23 mouse cellular contexts compared by ENCODE assay signal in the genomic region with DNA sequence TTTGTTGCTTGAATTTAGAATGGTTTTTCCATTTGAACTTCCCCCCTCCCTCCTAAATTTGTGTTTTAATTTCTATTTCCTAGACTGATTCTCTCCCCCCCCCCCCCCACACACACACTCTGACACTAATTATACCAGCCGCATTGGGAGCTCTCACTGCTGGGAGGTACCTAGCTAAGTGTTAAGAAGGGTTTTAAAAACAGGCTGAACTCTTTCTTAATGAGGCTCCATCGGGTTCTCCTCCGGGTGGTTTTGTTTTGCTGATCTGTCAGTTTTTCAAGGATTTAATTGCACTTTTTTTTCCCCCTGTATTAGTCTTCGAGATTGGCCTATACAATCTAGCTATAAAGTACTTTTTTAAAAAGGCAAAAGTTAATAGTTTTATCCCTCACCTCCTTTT.
DNase-seq lines count a peak whose midpoint lies in the region; ATAC-seq and TF ChIP-seq lines count a peak whose summit lies in the region.
"Had no signal": no experiment of that assay in that cellular context is flagged by ENCODE, and none has a peak within 500 bp of the region (broad histone marks: within the 10 kb centered on the region; RNA-seq: fewer than 3 reads in every experiment).

No protein-coding gene starts in this region.

- H3K4me2 ChIP-seq in embryonic facial prominence, embryonic 14.5 days (ENCODE audit: low read depth, low read length), result no peak overlapping the region
- H3K4me2 ChIP-seq in intestine, embryonic 14.5 days (ENCODE audit: low read length), result no peak overlapping the region
- no peak overlapping the region for H3K4me2 ChIP-seq in intestine, postnatal 0 days (replicated peaks; ENCODE audit: low read depth)
- no peak overlapping the region for H3K4me2 ChIP-seq in midbrain, embryonic 11.5 days
- peak overlapping the region; percentile 37 for H3K4me2 ChIP-seq in neural tube, embryonic 13.5 days
- H3K4me2 ChIP-seq: heart, embryonic 15.5 days had no signal

- WGBS in embryonic facial prominence, embryonic 14.5 days, result 41% methylated on average over 4 of the region's 4 CpGs
- WGBS in embryonic facial prominence, embryonic 10.5 days, result 45% methylated on average over 4 of the region's 4 CpGs
- WGBS in intestine, embryonic 14.5 days, result 48% methylated on average over 4 of the region's 4 CpGs
- 71% methylated on average over 4 of the region's 4 CpGs for WGBS in intestine, postnatal 0 days
- WGBS in midbrain, embryonic 11.5 days, result 20% methylated on average over 4 of the region's 4 CpGs
- WGBS in neural tube, embryonic 13.5 days, result 4% methylated on average over 4 of the region's 4 CpGs

- H3K9ac ChIP-seq in embryonic facial prominence, embryonic 14.5 days (ENCODE audit: low read depth, low read length), result no peak overlapping the region
- no peak overlapping the region for H3K9ac ChIP-seq in intestine, embryonic 14.5 days (ENCODE audit: low read length)
- H3K9ac ChIP-seq in intestine, postnatal 0 days (ENCODE audit: low read depth, low read length), result no peak overlapping the region
- H3K9ac ChIP-seq in midbrain, embryonic 11.5 days (ENCODE audit: low read length), result no peak overlapping the region
- H3K9ac ChIP-seq in neural tube, embryonic 13.5 days, result 0 out of 2 replicates have a peak overlapping the region, but pooled peaks have one; percentile 8
- H3K9ac ChIP-seq: heart, embryonic 15.5 days; liver, postnatal 0 days had no signal

- H3K27ac ChIP-seq in embryonic facial prominence, embryonic 14.5 days (replicated peaks; ENCODE audit: low read depth, low read length), result peak overlapping the region; percentile 6; the same call in 1 of the 2 replicates
- no peak overlapping the region for H3K27ac ChIP-seq in embryonic facial prominence, embryonic 10.5 days (replicated peaks)
- peak overlapping the region; percentile 34; the same call in 1 of the 2 replicates for H3K27ac ChIP-seq in intestine, embryonic 14.5 days (ENCODE audit: low read depth)
- H3K27ac ChIP-seq in intestine, postnatal 0 days (ENCODE audit: low read depth, low read length), result no peak overlapping the region
- no peak overlapping the region; the same call in 1 of the 2 replicates for H3K27ac ChIP-seq in midbrain, embryonic 11.5 days (ENCODE audit: low read depth, low read length)
- H3K27ac ChIP-seq in neural tube, embryonic 13.5 days (replicated peaks), result peak overlapping the region; percentile 72
- H3K27ac ChIP-seq: heart, embryonic 15.5 days had no signal

- H3K27me3 ChIP-seq in embryonic facial prominence, embryonic 14.5 days (replicated peaks; ENCODE audit: control insufficient read depth, insufficient read depth, low read length), result no peaks in the 10 kb centered on the region
- H3K27me3 ChIP-seq in embryonic facial prominence, embryonic 10.5 days (replicated peaks; ENCODE audit: low read depth, poor library complexity, severe bottlenecking), result peaks cover 8% of the 10 kb centered on the region; the same call in 1 of the 2 replicates
- no peaks in the 10 kb centered on the region for H3K27me3 ChIP-seq in intestine, embryonic 14.5 days (replicated peaks; ENCODE audit: control insufficient read depth, insufficient read depth, low read length)
- no peaks in the 10 kb centered on the region for H3K27me3 ChIP-seq in intestine, postnatal 0 days (replicated peaks; ENCODE audit: control insufficient read depth, insufficient read depth, low read length)
- H3K27me3 ChIP-seq in midbrain, embryonic 11.5 days (ENCODE audit: control insufficient read depth, insufficient read depth, low read length), result no peaks in the 10 kb centered on the region; the same call in 1 of the 2 replicates
- H3K27me3 ChIP-seq in neural tube, embryonic 13.5 days, result no peaks in the 10 kb centered on the region
- H3K27me3 ChIP-seq: heart, embryonic 15.5 days had no signal

- no peak for ATAC-seq in embryonic facial prominence, embryonic 14.5 days (ENCODE audit: low read depth)
- ATAC-seq in intestine, embryonic 14.5 days (replicated peaks; ENCODE audit: low FRiP score, low TSS enrichment, low read depth), result no peak
- no peak for ATAC-seq in intestine, postnatal 0 days
- ATAC-seq in midbrain, embryonic 11.5 days (ENCODE audit: low FRiP score), result no peak
- no peak for ATAC-seq in neural tube, embryonic 13.5 days (ENCODE audit: low read depth)
- ATAC-seq: liver, postnatal 0 days had no signal

- peaks cover 23% of the 10 kb centered on the region for H3K4me1 ChIP-seq in embryonic facial prominence, embryonic 14.5 days (ENCODE audit: control insufficient read depth, insufficient read depth, low read length)
- H3K4me1 ChIP-seq in embryonic facial prominence, embryonic 10.5 days, result peaks cover 53% of the 10 kb centered on the region
- H3K4me1 ChIP-seq in intestine, embryonic 14.5 days (replicated peaks; ENCODE audit: control insufficient read depth, insufficient read depth, low read length), result peaks cover 33% of the 10 kb centered on the region
- no peaks in the 10 kb centered on the region for H3K4me1 ChIP-seq in intestine, postnatal 0 days (replicated peaks; ENCODE audit: control insufficient read depth, insufficient read depth, low read length)
- H3K4me1 ChIP-seq in midbrain, embryonic 11.5 days (ENCODE audit: control insufficient read depth, insufficient read depth, low read length), result peaks cover 35% of the 10 kb centered on the region
- peaks cover 69% of the 10 kb centered on the region for H3K4me1 ChIP-seq in neural tube, embryonic 13.5 days (replicated peaks)

- DNase-seq in embryonic facial prominence, embryonic 14.5 days (ENCODE audit: low spot score), result no peak
- no peak for DNase-seq in embryonic facial prominence, embryonic 10.5 days (ENCODE audit: low spot score)
- DNase-seq in intestine, embryonic 14.5 days (ENCODE audit: low spot score), result no peak
- DNase-seq in midbrain, embryonic 11.5 days (ENCODE audit: low spot score, missing footprints), result peak; percentile 80
- no peak for DNase-seq in cerebellum, postnatal 4 days (ENCODE audit: low spot score in 2 of 2)
- DNase-seq in adrenal gland, postnatal 14 days, result no peak
- DNase-seq: adrenal gland, postnatal 36 days; cerebellum, adult 18-20 months; cerebellum, postnatal 25 days; gastrocnemius, postnatal 36 days; heart, postnatal 4 days; kidney, adult 18-20 months; kidney, postnatal 10 days; layer of hippocampus, postnatal 36 days; liver; liver, postnatal 0 days; lung, postnatal 10 days; thymus, postnatal 36 days had no signal

- H3K36me3 ChIP-seq in embryonic facial prominence, embryonic 14.5 days (ENCODE audit: control insufficient read depth, insufficient read depth, low read length), result no peaks in the 10 kb centered on the region
- peaks cover 8% of the 10 kb centered on the region for H3K36me3 ChIP-seq in embryonic facial prominence, embryonic 10.5 days (replicated peaks)
- H3K36me3 ChIP-seq in intestine, embryonic 14.5 days (ENCODE audit: control insufficient read depth, insufficient read depth, low read length), result no peaks in the 10 kb centered on the region
- no peaks in the 10 kb centered on the region for H3K36me3 ChIP-seq in intestine, postnatal 0 days (ENCODE audit: control insufficient read depth, insufficient read depth)
- no peaks in the 10 kb centered on the region for H3K36me3 ChIP-seq in midbrain, embryonic 11.5 days (ENCODE audit: control insufficient read depth, insufficient read depth, low read length)
- peaks cover 5% of the 10 kb centered on the region; the same call in 1 of the 2 replicates for H3K36me3 ChIP-seq in neural tube, embryonic 13.5 days
- H3K36me3 ChIP-seq: heart, embryonic 15.5 days had no signal

- H3K9me3 ChIP-seq in embryonic facial prominence, embryonic 14.5 days (ENCODE audit: control insufficient read depth, low read length), result no peaks in the 10 kb centered on the region
- no peaks in the 10 kb centered on the region for H3K9me3 ChIP-seq in embryonic facial prominence, embryonic 10.5 days
- no peaks in the 10 kb centered on the region for H3K9me3 ChIP-seq in intestine, embryonic 14.5 days (ENCODE audit: control insufficient read depth, low read length)
- H3K9me3 ChIP-seq in intestine, postnatal 0 days (ENCODE audit: control insufficient read depth), result no peaks in the 10 kb centered on the region
- no peaks in the 10 kb centered on the region for H3K9me3 ChIP-seq in midbrain, embryonic 11.5 days (ENCODE audit: control insufficient read depth, low read length)
- no peaks in the 10 kb centered on the region for H3K9me3 ChIP-seq in neural tube, embryonic 13.5 days
- H3K9me3 ChIP-seq: heart, embryonic 15.5 days; megakaryocyte, embryonic 14.5 days had no signal

- no peak for TF ChIP-seq CTCF in intestine, postnatal 0 days (IDR thresholded peaks at IDR 0.05; ENCODE audit: low read depth)

- H3K4me3 ChIP-seq in embryonic facial prominence, embryonic 14.5 days (ENCODE audit: low read depth, low read length), result no peak overlapping the region
- H3K4me3 ChIP-seq in embryonic facial prominence, embryonic 10.5 days, result no peak overlapping the region
- H3K4me3 ChIP-seq in intestine, embryonic 14.5 days (ENCODE audit: low read depth, low read length), result no peak overlapping the region
- no peak overlapping the region for H3K4me3 ChIP-seq in intestine, postnatal 0 days (ENCODE audit: low read depth, low read length)
- no peak overlapping the region for H3K4me3 ChIP-seq in midbrain, embryonic 11.5 days (ENCODE audit: low read depth, low read length)
- no peak overlapping the region for H3K4me3 ChIP-seq in neural tube, embryonic 13.5 days
- H3K4me3 ChIP-seq: heart, embryonic 15.5 days; megakaryocyte, embryonic 14.5 days; myocyte had no signal

Comparison
In these comparisons a context has a peak if more than half of its experiments do, and no peak if none do; other contexts are left out.
1. H3K27ac ChIP-seq: peak in embryonic facial prominence, embryonic 14.5 days (single experiment), intestine, embryonic 14.5 days (single experiment) and neural tube, embryonic 13.5 days (single experiment); none in embryonic facial prominence, embryonic 10.5 days (single experiment), intestine, postnatal 0 days (single experiment) and midbrain, embryonic 11.5 days (single experiment).